Comparison of ENCODE assay signal across 25 mouse cellular contexts in genomic region chr4:119070181-119070580, GRCm38 (mm10). TPM values are rescaled to one million over a fixed set of nuclear protein-coding genes. Genes with fewer than 3 reads are reported as not detected.
DNase-seq lines count a peak whose midpoint lies in the region; ATAC-seq and TF ChIP-seq lines count a peak whose summit lies in the region.
"Had no signal": no experiment of that assay in that cellular context is flagged by ENCODE, and none has a peak within 500 bp of the region (broad histone marks: within the 10 kb centered on the region; RNA-seq: fewer than 3 reads in every experiment).

No protein-coding gene starts in this region.

- DNase-seq in heart, embryonic 10.5 days (ENCODE audit: low spot score), result no peak
- no peak for DNase-seq in heart, adult 11 months
- no peak for DNase-seq in liver, embryonic 11.5 days (ENCODE audit: low spot score)
- no peak for DNase-seq in ES-E14 (ENCODE audit: low read depth, low spot score)
- no peak for DNase-seq in ovary, postnatal 36 days (ENCODE audit: low spot score)
- no peak for DNase-seq in kidney, postnatal 14 days
- DNase-seq: adrenal gland, postnatal 10 days; cerebellum, adult 8-10 months; cerebellum, postnatal 25 days; forebrain, postnatal 0 days; kidney, adult 8-10 months; layer of hippocampus, postnatal 36 days; left cerebral cortex, postnatal 4 days; lung, adult 2 months; lung, postnatal 10 days; thymus, postnatal 14 days had no signal

- H3K4me1 ChIP-seq in heart, embryonic 10.5 days, result peaks cover 77% of the 10 kb centered on the region
- H3K4me1 ChIP-seq in liver, embryonic 12.5 days, result peaks cover 37% of the 10 kb centered on the region
- H3K4me1 ChIP-seq in liver, embryonic 11.5 days (replicated peaks; ENCODE audit: control insufficient read depth, insufficient read depth, low read length), result peaks cover 4% of the 10 kb centered on the region
- peaks cover 72% of the 10 kb centered on the region for H3K4me1 ChIP-seq in E14TG2a.4 (replicated peaks; ENCODE audit: low read depth, low read length)
- H3K4me1 ChIP-seq in ES-E14 (ENCODE audit: control insufficient read depth in 2 of 2, insufficient read depth in 2 of 2, low read length in 2 of 2, poor library complexity in 1 of 2), result peaks cover 22 to 40% of the 10 kb centered on the region in 2 experiments

- no peak for TF ChIP-seq CTCF in E14TG2a.4 (conservative IDR thresholded peaks at IDR 0.05; ENCODE audit: low read length)

- no peaks in the 10 kb centered on the region for H3K36me3 ChIP-seq in heart, embryonic 10.5 days
- no peaks in the 10 kb centered on the region for H3K36me3 ChIP-seq in liver, embryonic 12.5 days
- no peaks in the 10 kb centered on the region for H3K36me3 ChIP-seq in liver, embryonic 11.5 days (ENCODE audit: control insufficient read depth, insufficient read depth, low read length)
- no peaks in the 10 kb centered on the region for H3K36me3 ChIP-seq in E14TG2a.4 (ENCODE audit: insufficient read depth, low read length)
- no peaks in the 10 kb centered on the region for H3K36me3 ChIP-seq in ES-E14 (ENCODE audit: control insufficient read depth, insufficient read depth, low read length, poor library complexity, severe bottlenecking)
- H3K36me3 ChIP-seq: embryonic facial prominence, embryonic 13.5 days; G1E; limb, embryonic 15.5 days; neural tube, embryonic 13.5 days had no signal

- in situ Hi-C loops in ES-E14 (cut with MboI; ENCODE audit: low sequenced_read_pairs in 2 of 2, unreplicated experiment in 2 of 2), result loop anchor here in 1 of 2 experiments (5.0 kb wide), 1 partner anchor 63 kb away; no protein-coding TSS in a partner anchor

- no peak overlapping the region for H3K4me3 ChIP-seq in heart, embryonic 10.5 days
- no peak overlapping the region for H3K4me3 ChIP-seq in liver, embryonic 12.5 days
- H3K4me3 ChIP-seq in liver, embryonic 11.5 days (ENCODE audit: low read depth, low read length), result no peak overlapping the region
- H3K4me3 ChIP-seq in E14TG2a.4 (replicated peaks; ENCODE audit: low read length) (peak overlapping the region; percentile 80), ES-E14 (ENCODE audit: insufficient read depth in 1 of 2, low read depth in 1 of 2, low read length in 2 of 2, poor library complexity in 1 of 2, severe bottlenecking in 1 of 2) (peak overlapping the region in 1 of 2 experiments; percentile 11; a peak in 1 of 4 replicates)
- H3K4me3 ChIP-seq: embryonic facial prominence, embryonic 13.5 days; limb, embryonic 15.5 days; neural tube, embryonic 13.5 days had no signal

- ATAC-seq in liver, embryonic 12.5 days, result no peak
- no peak for ATAC-seq in liver, embryonic 11.5 days (replicated peaks; ENCODE audit: low FRiP score)
- ATAC-seq: forebrain, postnatal 0 days; intestine, embryonic 16.5 days had no signal

- whole genome bisulfite sequencing in heart, embryonic 10.5 days, result 73% methylated on average over 1 of the region's 1 CpGs
- 89% methylated on average over 1 of the region's 1 CpGs for WGBS in liver, embryonic 12.5 days (ENCODE audit: insufficient replicate concordance)
- WGBS in liver, embryonic 11.5 days, result 84% methylated on average over 1 of the region's 1 CpGs

- H3K27me3 ChIP-seq in heart, embryonic 10.5 days (ENCODE audit: insufficient read depth, poor library complexity, severe bottlenecking), result peaks cover 9% of the 10 kb centered on the region; the same call in 1 of the 2 replicates
- H3K27me3 ChIP-seq in liver, embryonic 12.5 days (replicated peaks), result peaks cover 80% of the 10 kb centered on the region
- peaks cover 35% of the 10 kb centered on the region for H3K27me3 ChIP-seq in liver, embryonic 11.5 days (replicated peaks; ENCODE audit: control insufficient read depth, insufficient read depth, low read length)
- no peaks in the 10 kb centered on the region for H3K27me3 ChIP-seq in E14TG2a.4 (ENCODE audit: insufficient read depth, low read length)

- H3K4me2 ChIP-seq in liver, embryonic 12.5 days, result no peak overlapping the region
- no peak overlapping the region for H3K4me2 ChIP-seq in liver, embryonic 11.5 days
- H3K4me2 ChIP-seq: embryonic facial prominence, embryonic 13.5 days; limb, embryonic 15.5 days had no signal

- peak overlapping the region; percentile 10; the same call in 1 of the 2 replicates for H3K9ac ChIP-seq in liver, embryonic 12.5 days
- no peak overlapping the region for H3K9ac ChIP-seq in liver, embryonic 11.5 days (ENCODE audit: low read depth, low read length)
- H3K9ac ChIP-seq in ES-E14 (ENCODE audit: insufficient read depth, low read depth, low read length, poor library complexity, severe bottlenecking), result peak overlapping the region; percentile 71; the same call in 1 of the 2 replicates
- H3K9ac ChIP-seq: embryonic facial prominence, embryonic 13.5 days; forebrain, postnatal 0 days; limb, embryonic 15.5 days; neural tube, embryonic 13.5 days had no signal

- peak overlapping the region; percentile 91 for H3K27ac ChIP-seq in heart, embryonic 10.5 days
- no peak overlapping the region for H3K27ac ChIP-seq in liver, embryonic 12.5 days
- no peak overlapping the region for H3K27ac ChIP-seq in liver, embryonic 11.5 days (ENCODE audit: low read depth, low read length)
- peak overlapping the region; percentile 99 for H3K27ac ChIP-seq in ES-E14 (ENCODE audit: insufficient read depth, low read depth, low read length, poor library complexity, severe bottlenecking)
- H3K27ac ChIP-seq: kidney, postnatal 0 days; limb, embryonic 15.5 days; macrophage; neural tube, embryonic 13.5 days had no signal

- H3K9me3 ChIP-seq in heart, embryonic 10.5 days, result no peaks in the 10 kb centered on the region
- H3K9me3 ChIP-seq in liver, embryonic 12.5 days (replicated peaks), result no peaks in the 10 kb centered on the region
- H3K9me3 ChIP-seq in liver, embryonic 11.5 days (ENCODE audit: control insufficient read depth, low read length), result no peaks in the 10 kb centered on the region
- H3K9me3 ChIP-seq in E14TG2a.4 (ENCODE audit: low read length), result no peaks in the 10 kb centered on the region
- no peaks in the 10 kb centered on the region for H3K9me3 ChIP-seq in ES-E14 (ENCODE audit: control insufficient read depth, insufficient read depth, low read depth, low read length)
- H3K9me3 ChIP-seq: embryonic facial prominence, embryonic 13.5 days; G1E; limb, embryonic 15.5 days; neural tube, embryonic 13.5 days had no signal

TF ChIP-seq in ES-E14, 5 proteins besides CTCF, POLR2A, EP300 and RAD21:
- TF ChIP-seq ZNF384 (IDR thresholded peaks at IDR 0.05; ENCODE audit: low read depth, low read length) (no peak), HCFC1 (IDR thresholded peaks at IDR 0.05; ENCODE audit: borderline replicate concordance, insufficient read depth, low read length) (no peak), ZC3H11A (IDR thresholded peaks at IDR 0.05; ENCODE audit: borderline replicate concordance, low read depth, low read length) (no peak), CHD2 (IDR thresholded peaks at IDR 0.05; ENCODE audit: low read depth, low read length) (no peak), MAFK (IDR thresholded peaks at IDR 0.05; ENCODE audit: insufficient read depth, low read depth, low read length) (no peak)

RNA-seq across cellular contexts. Expression of gene Slc2a1, which starts 38.3 kb away (rescaled TPM):
- polyA plus RNA-seq in heart, embryonic 10.5 days (2016; fragmentation: Nextera tagmentation; extraction: Ambion mirVana), result 549 and 607 TPM in 2 replicates
- 309 TPM in 2 replicates for polyA plus RNA-seq in liver, embryonic 12.5 days (2016; fragmentation: Nextera tagmentation; extraction: Ambion mirVana)
- 150 and 153 TPM in 2 replicates for polyA plus RNA-seq in liver, embryonic 11.5 days (2014; fragmentation: Nextera tagmentation; extraction: Ambion mirVana)
- 526 and 1,358 TPM in 2 replicates for total RNA-seq in ES-E14 (2012; rRNA removed)

Comparison
In these comparisons a context has a peak if more than half of its experiments do, and no peak if none do; other contexts are left out.
1. H3K27ac ChIP-seq: peak in heart, embryonic 10.5 days (single experiment) and ES-E14 (single experiment); none in liver, embryonic 12.5 days (single experiment) and liver, embryonic 11.5 days (single experiment).